Mouse (Mus musculus) hindbrain, postnatal 0 days (tissue): Measurements from ENCODE around the gene Cdk19. TPM values are rescaled to one million over a fixed set of nuclear protein-coding genes. Genes with fewer than 3 reads are reported as not detected.

Source experiments
- ATAC-seq: fragments of 200-750 bp; cut with Nextera tagmentation; 2 replicates; pipeline ENCODE4 v1.8.0; 2017; ENCODE audit warnings: mild to moderate bottlenecking, moderate TSS enrichment, moderate library complexity
- DNase-seq: peaks from one replicate; pipeline ENCODE4 v3.0.0-alpha.2; 2015; ENCODE audit warnings: low spot score
- H3K27ac ChIP-seq: fragments of 300-500 bp; sonication (generic); 2 replicates; pipeline ENCODE4 v1.5.1; 2014; ENCODE audit warnings: mild to moderate bottlenecking
- H3K27me3 ChIP-seq: fragments of 300-500 bp; sonication (generic); 2 replicates; pipeline ENCODE4 v1.6.1; 2014; ENCODE audit warnings: low read length, mixed read lengths; ENCODE audit not compliant: insufficient read depth
- H3K36me3 ChIP-seq: fragments of 300-500 bp; sonication (generic); 2 replicates; pipeline ENCODE4 v1.6.1; 2014; ENCODE audit warnings: low read length, mixed read lengths; ENCODE audit not compliant: insufficient read depth
- H3K4me1 ChIP-seq: fragments of 300-500 bp; sonication (generic); 2 replicates; pipeline ENCODE4 v1.6.1; 2014; ENCODE audit warnings: antibody characterized with exemption, low read length, mixed read lengths; ENCODE audit not compliant: insufficient read depth
- H3K4me2 ChIP-seq: fragments of 300-500 bp; sonication (generic); 2 replicates; pipeline ENCODE4 v1.6.1; 2014; ENCODE audit warnings: low read depth, mild to moderate bottlenecking, low read length, moderate library complexity, mixed read lengths
- H3K4me3 ChIP-seq: fragments of 300-500 bp; sonication (generic); 2 replicates; pipeline ENCODE4 v1.5.1; 2014; ENCODE audit warnings: low read length
- H3K9ac ChIP-seq: fragments of 300-500 bp; sonication (generic); replicated peaks from 2 replicates; pipeline ENCODE4 v1.6.1; 2014; ENCODE audit warnings: mild to moderate bottlenecking, low read length, moderate library complexity, mixed read lengths
- H3K9me3 ChIP-seq: fragments of 300-500 bp; sonication (generic); 2 replicates; pipeline ENCODE4 v1.6.1; 2016; ENCODE audit warnings: low read length, mixed read lengths
- CTCF ChIP-seq: IDR thresholded peaks from 2 replicates; pipeline ENCODE4 v1.5.1; 2016; ENCODE audit warnings: antibody characterized with exemption, control low read depth, low read depth
- WGBS: fragments of 180-500 bp; shearing (Covaris S2); extraction: QIAGEN DNeasy Blood & Tissue Kit; methylation state at CpG from one replicate; pipeline ENCODE4 v1.1.7; 2014; 5-methylcytosine and 5-hydroxymethylcytosine counted together
- polyA plus RNA-seq: library from polyadenylated mRNA; unstranded; fragments of >200 nt; fragmentation: Nextera tagmentation; extraction: Ambion mirVana; gene quantifications from 2 replicates; pipeline ENCODE4 v1.2.1, GENCODE M21; 2015
- total RNA-seq: library from RNA; depleted of rRNA; stranded (reverse); fragments of >200 nt; gene quantifications from 2 replicates; pipeline ENCODE4 v1.2.3, GENCODE M21; 2014

Gene Cdk19
- total and polyA plus RNA-seq, 2 experiments from 2014 or later, result 7.1 to 19.6 TPM

GRCm38 (mm10) chr10:40498426-40498825 is 159.1 kb downstream of the Cdk19 start:
- no peaks in the 10 kb centered on the region for H3K4me1 ChIP-seq

GRCm38 (mm10) chr10:40499314-40500252 is 160.2 kb downstream of the Cdk19 start:
- peak overlapping the region; percentile 66 for H3K27ac ChIP-seq
- no peak for TF ChIP-seq CTCF
- no peak overlapping the region for H3K4me2 ChIP-seq
- DNase-seq (peak; percentile 75), ATAC-seq (peak; percentile 95)
- no peaks in the 10 kb centered on the region for H3K27me3 ChIP-seq
- H3K4me1 ChIP-seq, result no peaks in the 10 kb centered on the region
- no peaks in the 10 kb centered on the region for H3K9me3 ChIP-seq
- no peaks in the 10 kb centered on the region for H3K36me3 ChIP-seq
- 41% methylated on average over 18 of the region's 18 CpGs for WGBS
- no peak overlapping the region for H3K9ac ChIP-seq
- no peak overlapping the region for H3K4me3 ChIP-seq

More at GRCm38 (mm10) chr10:40498426-40498825, 159.1 kb downstream of the Cdk19 start:
- TF ChIP-seq CTCF, result no peak
- Histone ChIP-seq H3K4me3 (no peak overlapping the region), H3K27ac (no peak overlapping the region), H3K36me3 (no peaks in the 10 kb centered on the region), H3K9ac (no peak overlapping the region), H3K27me3 (no peaks in the 10 kb centered on the region), H3K9me3 (no peaks in the 10 kb centered on the region), H3K4me2 (no peak overlapping the region)
- DNase-seq (no peak), ATAC-seq (no peak)
- 89% methylated on average over 4 of the region's 4 CpGs for WGBS

DNA sequence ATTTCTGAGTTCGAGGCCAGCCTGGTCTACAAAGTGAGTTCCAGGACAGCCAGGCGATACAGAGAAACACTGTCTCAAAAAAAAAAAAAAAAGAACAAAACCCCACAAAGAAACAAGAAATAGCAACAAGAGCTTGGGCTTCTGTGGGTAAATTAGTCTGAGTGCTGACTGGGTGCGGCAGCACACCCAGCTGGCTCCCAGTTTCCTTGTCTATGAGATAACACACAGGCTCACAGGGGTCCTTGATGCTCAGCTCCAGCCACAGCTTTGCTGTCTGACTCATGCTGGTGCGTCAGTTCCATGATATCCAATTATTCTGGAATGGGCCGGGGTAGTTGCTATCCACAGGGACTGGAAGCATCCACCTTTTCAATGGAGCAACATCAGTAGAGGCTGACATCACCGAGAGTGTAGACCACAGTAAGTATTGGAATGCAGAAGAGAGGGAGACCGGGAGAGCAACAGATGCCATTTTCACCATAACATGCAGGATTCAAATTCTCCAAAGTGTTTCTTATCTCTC is 161.4 kb downstream of the Cdk19 start:
- H3K4me1 ChIP-seq, result no peaks in the 10 kb centered on the region
- no peak for TF ChIP-seq CTCF
- H3K36me3 ChIP-seq, result no peaks in the 10 kb centered on the region
- H3K9ac ChIP-seq, result no peak overlapping the region
- H3K4me3 ChIP-seq, result no peak overlapping the region
- ATAC-seq (no peak), DNase-seq (no peak)
- H3K9me3 ChIP-seq, result no peaks in the 10 kb centered on the region
- H3K27ac ChIP-seq, result no peak overlapping the region
- no peaks in the 10 kb centered on the region for H3K27me3 ChIP-seq
- no peak overlapping the region for H3K4me2 ChIP-seq
- WGBS, result 89% methylated on average over 7 of the region's 7 CpGs

- H3K27me3 ChIP-seq, result no peaks in the 10 kb centered on the region
- H3K9me3 ChIP-seq, result no peaks in the 10 kb centered on the region
- H3K9ac ChIP-seq, result no peak overlapping the region
- H3K4me2 ChIP-seq, result no peak overlapping the region
- no peaks in the 10 kb centered on the region for H3K4me1 ChIP-seq
- no peaks in the 10 kb centered on the region for H3K36me3 ChIP-seq
- no peak for TF ChIP-seq CTCF
- no peak for ATAC-seq
- no peak overlapping the region for H3K27ac ChIP-seq
- 79% methylated on average over 3 of the region's 3 CpGs for whole genome bisulfite sequencing
- H3K4me3 ChIP-seq, result no peak overlapping the region
- DNase-seq, result no peak
These were observed 163.4 kb downstream of the Cdk19 start for GRCm38 (mm10) chr10:40502734-40503133.

- no peak for TF ChIP-seq CTCF
- 91% methylated on average over 5 of the region's 5 CpGs for WGBS
- Histone ChIP-seq H3K4me1 (no peaks in the 10 kb centered on the region), H3K27ac (no peak overlapping the region), H3K36me3 (no peaks in the 10 kb centered on the region), H3K4me3 (no peak overlapping the region), H3K27me3 (no peaks in the 10 kb centered on the region), H3K9ac (no peak overlapping the region), H3K4me2 (no peak overlapping the region), H3K9me3 (no peaks in the 10 kb centered on the region)
- ATAC-seq (no peak), DNase-seq (no peak)
These were observed 171.0 kb downstream of the Cdk19 start for GRCm38 (mm10) chr10:40510356-40510755.

DNA sequence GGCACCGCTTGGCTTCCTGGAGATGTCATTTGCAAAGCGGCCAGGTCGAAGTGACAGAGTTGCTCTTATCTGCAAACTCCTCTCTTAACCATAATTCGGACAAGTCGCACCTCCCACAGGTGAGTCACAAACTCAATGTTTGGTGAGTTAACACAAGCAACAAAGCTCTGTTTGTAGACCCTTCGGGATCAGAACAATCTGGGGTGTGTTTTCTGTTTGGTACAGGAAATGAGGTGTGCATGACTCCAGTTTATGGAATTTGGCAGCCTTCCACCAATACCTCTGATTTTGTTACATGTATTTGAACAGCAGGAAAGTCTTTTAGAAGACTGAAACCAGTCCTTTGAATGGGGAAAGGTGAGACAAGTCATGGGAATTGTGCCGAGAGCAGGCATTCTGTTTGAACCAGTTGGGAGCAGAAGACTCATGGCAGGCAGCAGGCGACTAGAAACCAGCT is 171.9 kb downstream of the Cdk19 start:
- 91% methylated on average over 8 of the region's 8 CpGs for WGBS
- H3K9ac ChIP-seq, result no peak overlapping the region
- H3K9me3 ChIP-seq, result no peaks in the 10 kb centered on the region

More for the DNA sequence above, 171.9 kb downstream of the Cdk19 start:
- ATAC-seq, result no peak
- DNase-seq, result no peak
- Histone ChIP-seq H3K4me1 (no peaks in the 10 kb centered on the region), H3K36me3 (no peaks in the 10 kb centered on the region), H3K4me3 (no peak overlapping the region), H3K27me3 (no peaks in the 10 kb centered on the region), H3K27ac (no peak overlapping the region), H3K4me2 (no peak overlapping the region)
- no peak for TF ChIP-seq CTCF
